Mouse (Mus musculus): ENCODE data around the gene Lpcat1. TPM values are rescaled to one million over a fixed set of nuclear protein-coding genes. Genes with fewer than 3 reads are reported as not detected.

Lpcat1 gene
- total and polyA plus RNA-seq, 3 experiments: 0.05 to 42.1 TPM; not detected in 1

GRCm38 (mm10) chr13:73468834-73469233 lies 1.8 kb downstream of the Lpcat1 start:
- Histone ChIP-seq H3K36me3 (replicated peaks) (no peaks in the 10 kb centered on the region), H3K27me3 (ENCODE audit: insufficient read depth, low read length) (no peaks in the 10 kb centered on the region; the same call in 1 of the 2 replicates), H3K4me3 (ENCODE audit: low read depth, low read length) (no peak overlapping the region), H3K4me1 (ENCODE audit: insufficient read depth, low read depth, low read length) (no peaks in the 10 kb centered on the region), H3K9me3 (replicated peaks) (peaks cover 34% of the 10 kb centered on the region)
- DNase-seq (ENCODE audit: low spot score) (no peak), ATAC-seq (ENCODE audit: extremely low read depth, insufficient number of reproducible peaks, low FRiP score, poor library complexity, severe bottlenecking) (no peak)
- no peak for TF ChIP-seq POLR2AphosphoS5 (IDR thresholded peaks at IDR 0.05; ENCODE audit: insufficient replicate concordance, low read depth, low read length)
- no peak for TF ChIP-seq GATA2 (IDR thresholded peaks at IDR 0.05; ENCODE audit: borderline replicate concordance, low read depth, low read length)
- no peak for TF ChIP-seq TAL1 (conservative IDR thresholded peaks at IDR 0.05; ENCODE audit: low read depth, low read length)
- no peak for TF ChIP-seq GATA1 (IDR thresholded peaks at IDR 0.05; ENCODE audit: borderline replicate concordance, low read length)
- no peak for TF ChIP-seq CTCF (IDR thresholded peaks at IDR 0.05; ENCODE audit: low read depth, low read length)

GRCm38 (mm10) chr13:73469257-73469967 lies 2.4 kb downstream of the Lpcat1 start:
- H3K36me3 ChIP-seq (replicated peaks): no peaks in the 10 kb centered on the region
- H3K4me3 ChIP-seq (ENCODE audit: low read depth, low read length): no peak overlapping the region
- DNase-seq (ENCODE audit: low spot score) (no peak), ATAC-seq (ENCODE audit: extremely low read depth, insufficient number of reproducible peaks, low FRiP score, poor library complexity, severe bottlenecking) (no peak)
- H3K9me3 ChIP-seq (replicated peaks): peaks cover 37% of the 10 kb centered on the region
- H3K4me1 ChIP-seq (ENCODE audit: insufficient read depth, low read depth, low read length): no peaks in the 10 kb centered on the region
- H3K27me3 ChIP-seq (ENCODE audit: insufficient read depth, low read length): no peaks in the 10 kb centered on the region; the same call in 1 of the 2 replicates
- TF ChIP-seq POLR2AphosphoS5 (IDR thresholded peaks at IDR 0.05; ENCODE audit: insufficient replicate concordance, low read depth, low read length) (no peak), TAL1 (conservative IDR thresholded peaks at IDR 0.05; ENCODE audit: low read depth, low read length) (no peak), GATA1 (IDR thresholded peaks at IDR 0.05; ENCODE audit: borderline replicate concordance, low read length) (no peak), GATA2 (IDR thresholded peaks at IDR 0.05; ENCODE audit: borderline replicate concordance, low read depth, low read length) (no peak), CTCF (IDR thresholded peaks at IDR 0.05; ENCODE audit: low read depth, low read length) (no peak)

- DNase-seq (ENCODE audit: low spot score): no peak
- peaks cover 34% of the 10 kb centered on the region for H3K9me3 ChIP-seq (replicated peaks)
- H3K4me1 ChIP-seq (ENCODE audit: insufficient read depth, low read depth, low read length): no peaks in the 10 kb centered on the region
- H3K4me3 ChIP-seq (ENCODE audit: low read depth, low read length): no peak overlapping the region
- no peaks in the 10 kb centered on the region; the same call in 1 of the 2 replicates for H3K27me3 ChIP-seq (ENCODE audit: insufficient read depth, low read length)
- no peak for ATAC-seq (ENCODE audit: extremely low read depth, insufficient number of reproducible peaks, low FRiP score, poor library complexity, severe bottlenecking)
- no peak for TF ChIP-seq CTCF (IDR thresholded peaks at IDR 0.05; ENCODE audit: low read depth, low read length)
- no peak for TF ChIP-seq TAL1 (conservative IDR thresholded peaks at IDR 0.05; ENCODE audit: low read depth, low read length)
- no peak for TF ChIP-seq GATA2 (IDR thresholded peaks at IDR 0.05; ENCODE audit: borderline replicate concordance, low read depth, low read length)
- TF ChIP-seq GATA1 (IDR thresholded peaks at IDR 0.05; ENCODE audit: borderline replicate concordance, low read length): no peak
- no peak for TF ChIP-seq POLR2AphosphoS5 (IDR thresholded peaks at IDR 0.05; ENCODE audit: insufficient replicate concordance, low read depth, low read length)
- no peaks in the 10 kb centered on the region for H3K36me3 ChIP-seq (replicated peaks)
Measured at GRCm38 (mm10) chr13:73472481-73472880, 5.5 kb downstream of the Lpcat1 start.

DNA sequence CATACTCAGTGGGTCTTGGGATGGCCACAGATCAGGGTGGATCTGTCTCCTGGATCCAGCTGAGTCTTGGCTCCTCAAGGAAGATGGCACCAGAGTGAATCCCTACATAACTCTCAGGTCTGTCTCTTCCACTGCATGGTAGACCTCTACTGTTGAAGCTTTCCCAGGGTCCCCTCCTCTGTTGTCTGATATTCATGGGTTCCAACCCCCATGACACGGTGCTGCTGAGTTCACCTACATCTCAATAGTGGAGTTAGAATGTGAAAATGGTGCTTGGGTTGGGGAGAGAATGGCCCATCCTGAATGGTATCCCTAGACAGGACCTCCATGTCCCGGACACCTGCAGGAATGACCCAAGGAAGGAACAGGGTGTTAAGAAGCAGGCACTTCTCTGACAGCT lies 6.7 kb downstream of the Lpcat1 start:
- peaks cover 29% of the 10 kb centered on the region for H3K9me3 ChIP-seq (replicated peaks)
- H3K4me1 ChIP-seq (ENCODE audit: insufficient read depth, low read depth, low read length): no peaks in the 10 kb centered on the region
- TF ChIP-seq GATA2 (IDR thresholded peaks at IDR 0.05; ENCODE audit: borderline replicate concordance, low read depth, low read length): no peak
- TF ChIP-seq CTCF (IDR thresholded peaks at IDR 0.05; ENCODE audit: low read depth, low read length): no peak
- no peak for TF ChIP-seq TAL1 (conservative IDR thresholded peaks at IDR 0.05; ENCODE audit: low read depth, low read length)
- no peak for TF ChIP-seq POLR2AphosphoS5 (IDR thresholded peaks at IDR 0.05; ENCODE audit: insufficient replicate concordance, low read depth, low read length)
- no peak for TF ChIP-seq GATA1 (IDR thresholded peaks at IDR 0.05; ENCODE audit: borderline replicate concordance, low read length)
- DNase-seq (ENCODE audit: low spot score) (no peak), ATAC-seq (ENCODE audit: extremely low read depth, insufficient number of reproducible peaks, low FRiP score, poor library complexity, severe bottlenecking) (no peak)
- H3K36me3 ChIP-seq (replicated peaks): no peaks in the 10 kb centered on the region
- no peaks in the 10 kb centered on the region; the same call in 1 of the 2 replicates for H3K27me3 ChIP-seq (ENCODE audit: insufficient read depth, low read length)
- no peak overlapping the region for H3K4me3 ChIP-seq (ENCODE audit: low read depth, low read length)

DNA sequence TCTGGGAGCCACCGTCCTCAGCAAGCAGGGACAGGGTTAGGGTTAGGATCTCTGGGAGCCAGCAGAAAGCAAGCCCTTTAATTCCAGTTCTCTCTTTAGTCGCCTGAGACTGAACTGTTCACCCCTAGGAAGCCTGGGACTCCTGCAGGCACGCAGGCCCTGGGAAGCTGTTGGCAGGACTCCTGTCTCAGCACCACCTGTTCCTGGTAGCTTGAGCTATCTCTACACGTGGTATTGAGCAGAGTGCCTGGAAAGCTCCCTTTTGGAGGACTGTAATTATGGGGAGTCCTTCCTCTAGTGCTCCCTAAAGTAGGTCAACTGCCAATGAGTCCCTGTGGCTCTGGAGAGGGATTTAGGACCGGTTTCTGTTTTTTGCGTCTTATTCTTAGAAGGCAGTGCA lies 7.2 kb downstream of the Lpcat1 start:
- no peak for DNase-seq (ENCODE audit: low spot score)
- no peaks in the 10 kb centered on the region; the same call in 1 of the 2 replicates for H3K27me3 ChIP-seq (ENCODE audit: insufficient read depth, low read length)
- no peak for ATAC-seq (ENCODE audit: extremely low read depth, insufficient number of reproducible peaks, low FRiP score, poor library complexity, severe bottlenecking)
- H3K9me3 ChIP-seq (replicated peaks): peaks cover 29% of the 10 kb centered on the region
- no peaks in the 10 kb centered on the region for H3K4me1 ChIP-seq (ENCODE audit: insufficient read depth, low read depth, low read length)
- H3K4me3 ChIP-seq (ENCODE audit: low read depth, low read length): no peak overlapping the region
- H3K36me3 ChIP-seq (replicated peaks): no peaks in the 10 kb centered on the region
- TF ChIP-seq TAL1 (conservative IDR thresholded peaks at IDR 0.05; ENCODE audit: low read depth, low read length) (no peak), POLR2AphosphoS5 (IDR thresholded peaks at IDR 0.05; ENCODE audit: insufficient replicate concordance, low read depth, low read length) (no peak), GATA2 (IDR thresholded peaks at IDR 0.05; ENCODE audit: borderline replicate concordance, low read depth, low read length) (no peak), GATA1 (IDR thresholded peaks at IDR 0.05; ENCODE audit: borderline replicate concordance, low read length) (no peak), CTCF (IDR thresholded peaks at IDR 0.05; ENCODE audit: low read depth, low read length) (no peak)

- H3K4me3 ChIP-seq (ENCODE audit: low read depth, low read length): no peak overlapping the region
- H3K4me1 ChIP-seq (ENCODE audit: insufficient read depth, low read depth, low read length): no peaks in the 10 kb centered on the region
- no peak for TF ChIP-seq CTCF (IDR thresholded peaks at IDR 0.05; ENCODE audit: low read depth, low read length)
- TF ChIP-seq GATA1 (IDR thresholded peaks at IDR 0.05; ENCODE audit: borderline replicate concordance, low read length): no peak
- ATAC-seq (ENCODE audit: extremely low read depth, insufficient number of reproducible peaks, low FRiP score, poor library complexity, severe bottlenecking) (no peak), DNase-seq (ENCODE audit: low spot score) (no peak)
- H3K36me3 ChIP-seq (replicated peaks): no peaks in the 10 kb centered on the region
- no peaks in the 10 kb centered on the region for H3K27me3 ChIP-seq (ENCODE audit: insufficient read depth, low read length)
- H3K9me3 ChIP-seq (replicated peaks): peaks cover 23% of the 10 kb centered on the region
Measured at GRCm38 (mm10) chr13:73475058-73475980, 8.3 kb downstream of the Lpcat1 start.
